Mouse (Mus musculus) ovary, adult 10 weeks (tissue): Measurements from ENCODE around the gene Aip. TPM values are rescaled to one million over a fixed set of nuclear protein-coding genes. Genes with fewer than 3 reads are reported as not detected.

Source experiments
- polyA plus RNA-seq: library from polyadenylated mRNA; stranded (reverse); fragments of 350-450 nt; fragmentation: Illumina TruSeq; extraction: RNeasy Lipid Tissue Mini Kit (QIAGEN cat#74804); gene quantifications from one replicate; pipeline ENCODE4 v1.2.3, GENCODE M21; 2014

Aip gene
- 1.00 TPM for polyA plus RNA-seq

GRCm38 (mm10) chr19:4125741-4126696, at the start of gene Aip:
Aip (minus strand) TSS chr19:4125858.

GRCm38 (mm10) chr19:4162646-4163542, 37.2 kb upstream of the Aip start, which contains the start of gene Rps6kb2:
Rps6kb2 (minus strand) TSS chr19:4163354.

GRCm38 (mm10) chr19:4153232-4153654, 27.6 kb upstream of the Aip start, which contains the start of gene Ptprcap:
Ptprcap (plus strand) TSS chr19:4153604.

GRCm38 (mm10) chr19:4148491-4148806, 22.8 kb upstream of the Aip start, which contains the start of gene Coro1b:
Coro1b (plus strand) TSS chr19:4148619.

GRCm38 (mm10) chr19:4143759-4144268, 18.2 kb upstream of the Aip start, which contains the start of gene Cabp4:
Cabp4 (minus strand) TSS chr19:4144033.

GRCm38 (mm10) chr19:4139446-4139845, 13.8 kb upstream of the Aip start, which contains the start of gene Gpr152:
Gpr152 (plus strand) TSS chr19:4139787.

GRCm38 (mm10) chr19:4099837-4100717, 25.6 kb downstream of the Aip start, which contains the start of gene Pitpnm1:
Pitpnm1 (plus strand) TSS chr19:4099998.

GRCm38 (mm10) chr19:4096642-4097440, 28.8 kb downstream of the Aip start, which contains the start of gene Cdk2ap2:
Cdk2ap2 (plus strand) TSS chr19:4097182.

GRCm38 (mm10) chr19:4081394-4081793, 44.3 kb downstream of the Aip start, which contains the start of gene Cabp2:
Cabp2 (plus strand) TSS chr19:4081578.

Other genes with a start within 250 kb of the Aip start
- gene Tcirg1, start 218.7 kb downstream of the Aip start, polyA plus RNA-seq = 2.5 TPM
- 1.3 TPM for gene Ndufs8, start 213.1 kb downstream of the Aip start, polyA plus RNA-seq
- 1.7 TPM for gene Aldh3b1, start 196.1 kb downstream of the Aip start, polyA plus RNA-seq
- gene Unc93b1, start 190.7 kb downstream of the Aip start, polyA plus RNA-seq = 0.51 TPM
- not detected for gene Aldh3b3, start 167.2 kb downstream of the Aip start, polyA plus RNA-seq
- not detected for gene Aldh3b2, start 153.5 kb downstream of the Aip start, polyA plus RNA-seq
- gene Acy3, start 139.3 kb downstream of the Aip start, polyA plus RNA-seq = 1.3 TPM
- gene Tbx10, start 133.1 kb downstream of the Aip start, polyA plus RNA-seq = not detected
- not detected for gene Nudt8, start 125.3 kb downstream of the Aip start, polyA plus RNA-seq
- not detected for gene Gm49405, start 125.2 kb downstream of the Aip start, polyA plus RNA-seq
- gene Doc2g, start 122.5 kb downstream of the Aip start, polyA plus RNA-seq = not detected
- 2.2 TPM for gene Ndufv1, start 113.1 kb downstream of the Aip start, polyA plus RNA-seq
- gene Gstp1, start 87.9 kb downstream of the Aip start, polyA plus RNA-seq = 13.3 TPM
- 5.3 TPM for gene Gstp2, start 79.8 kb downstream of the Aip start, polyA plus RNA-seq
- gene Gstp3, start 66.3 kb downstream of the Aip start, polyA plus RNA-seq = not detected
- gene Cabp2, start 44.3 kb downstream of the Aip start, polyA plus RNA-seq = not detected
- not detected for gene Cdk2ap2, start 28.7 kb downstream of the Aip start, polyA plus RNA-seq
- gene Pitpnm1, start 25.9 kb downstream of the Aip start, polyA plus RNA-seq = 0.37 TPM
- not detected for gene Gpr152, start 13.9 kb upstream of the Aip start, polyA plus RNA-seq
- gene Cabp4, start 18.2 kb upstream of the Aip start, polyA plus RNA-seq = not detected
- gene Coro1b, start 22.8 kb upstream of the Aip start, polyA plus RNA-seq = 12.7 TPM
- 1.6 TPM for gene Ptprcap, start 27.7 kb upstream of the Aip start, polyA plus RNA-seq
- 1.2 TPM for gene Rps6kb2, start 37.5 kb upstream of the Aip start, polyA plus RNA-seq
- 1.00 TPM for gene Carns1, start 49.6 kb upstream of the Aip start, polyA plus RNA-seq
- not detected for gene Tbc1d10c, start 65.4 kb upstream of the Aip start, polyA plus RNA-seq
- 102 TPM for gene Ppp1ca, start 66.2 kb upstream of the Aip start, polyA plus RNA-seq
- gene Rad9a, start 75.8 kb upstream of the Aip start, polyA plus RNA-seq = 3.0 TPM
- gene Clcf1, start 88.4 kb upstream of the Aip start, polyA plus RNA-seq = 0.26 TPM
- gene AC109138.7, start 88.5 kb upstream of the Aip start, polyA plus RNA-seq = not detected
- gene Pold4, start 106.0 kb upstream of the Aip start, polyA plus RNA-seq = not detected
- gene Ssh3, start 143.3 kb upstream of the Aip start, polyA plus RNA-seq = 1.9 TPM
- gene Ankrd13d, start 157.3 kb upstream of the Aip start, polyA plus RNA-seq = not detected
- gene Grk2, start 180.4 kb upstream of the Aip start, polyA plus RNA-seq = 19.6 TPM